Mouse (Mus musculus): Measurements from ENCODE around the gene Trmt10a. TPM values are rescaled to one million over a fixed set of nuclear protein-coding genes. Genes with fewer than 3 reads are reported as not detected.
"Not testable (repeated sequence)": the region's sequence is repeated elsewhere in the genome, so short reads cannot be mapped to it uniquely, and the experiment has no call there.

Gene Trmt10a
- total RNA-seq, 2 experiments from 2014 or later = 7.3 to 8.5 TPM

GRCm38 (mm10) chr3:138131168-138131567, 12.1 kb upstream of the Trmt10a start:
- ATAC-seq (replicated peaks; ENCODE audit: low FRiP score, low TSS enrichment, poor library complexity, severe bottlenecking) = no peak

DNA sequence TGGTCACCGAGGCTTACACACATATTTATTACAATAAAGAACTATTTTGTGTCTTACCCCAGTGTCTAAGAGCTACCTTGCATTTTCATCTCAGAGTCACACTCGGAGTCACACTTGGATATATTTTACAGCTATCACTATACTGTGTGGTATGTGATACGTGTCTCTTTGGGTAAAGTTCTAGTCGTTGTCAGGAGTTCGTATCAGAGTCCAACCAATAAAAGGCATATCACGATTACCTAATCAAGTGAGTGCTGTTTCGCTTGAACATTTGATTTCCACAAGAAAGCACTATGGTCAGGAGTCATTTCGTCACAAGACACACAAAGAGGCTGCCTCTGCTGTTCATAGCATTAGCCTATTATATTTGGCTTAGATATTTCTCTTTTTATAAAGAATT, 9.8 kb upstream of the Trmt10a start:
- no peak for ATAC-seq (replicated peaks; ENCODE audit: low FRiP score, low TSS enrichment, poor library complexity, severe bottlenecking)

- ATAC-seq (replicated peaks; ENCODE audit: low FRiP score, low TSS enrichment, poor library complexity, severe bottlenecking) = no peak
These were observed 9.3 kb upstream of the Trmt10a start for GRCm38 (mm10) chr3:138133916-138134315.

GRCm38 (mm10) chr3:138134528-138134927, 8.7 kb upstream of the Trmt10a start:
- no peak for ATAC-seq (replicated peaks; ENCODE audit: low FRiP score, low TSS enrichment, poor library complexity, severe bottlenecking)

- ATAC-seq (replicated peaks; ENCODE audit: low FRiP score, low TSS enrichment, poor library complexity, severe bottlenecking) = not testable (repeated sequence)
These were observed 5.1 kb upstream of the Trmt10a start for GRCm38 (mm10) chr3:138138146-138138545.

- no peak for ATAC-seq (replicated peaks; ENCODE audit: low FRiP score, low TSS enrichment, poor library complexity, severe bottlenecking)
These were observed 3.6 kb upstream of the Trmt10a start for GRCm38 (mm10) chr3:138139663-138140062.

DNA sequence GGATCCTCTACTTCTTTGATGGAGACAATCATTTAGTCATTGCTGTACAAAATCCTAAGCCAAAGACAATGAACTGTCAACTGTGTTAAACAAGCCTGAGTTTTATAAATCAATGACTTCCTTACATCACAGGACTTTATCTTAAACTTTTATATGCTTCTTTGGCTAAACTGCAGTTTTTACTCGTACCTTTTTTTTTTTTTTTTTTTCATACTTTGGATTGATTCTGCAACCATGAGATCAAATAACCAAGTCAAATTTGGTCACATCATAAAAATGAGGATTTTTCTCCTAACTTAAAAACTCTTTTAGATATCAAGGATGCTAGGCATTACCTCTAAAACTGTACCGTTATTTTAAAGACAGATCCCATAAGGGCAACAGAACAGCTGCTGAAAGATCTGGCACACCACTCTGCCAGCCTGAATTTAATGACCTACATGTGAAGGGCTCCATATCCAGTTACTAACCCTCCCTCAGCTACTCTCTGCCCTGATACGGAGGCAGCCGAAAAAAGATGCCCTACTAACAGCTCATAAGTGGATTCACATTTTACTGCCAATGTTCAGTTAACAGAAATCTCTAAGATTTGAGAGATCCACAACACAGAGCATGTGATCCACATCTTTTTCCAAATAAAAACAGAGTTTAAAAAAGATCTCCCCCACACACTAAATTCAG, 1.1 kb upstream of the Trmt10a start:
- no peak for ATAC-seq (replicated peaks; ENCODE audit: low FRiP score, low TSS enrichment, poor library complexity, severe bottlenecking)

- no peak for ATAC-seq (replicated peaks; ENCODE audit: low FRiP score, low TSS enrichment, poor library complexity, severe bottlenecking)
These were observed 424 bp upstream of the Trmt10a start for GRCm38 (mm10) chr3:138142733-138143314.

DNA sequence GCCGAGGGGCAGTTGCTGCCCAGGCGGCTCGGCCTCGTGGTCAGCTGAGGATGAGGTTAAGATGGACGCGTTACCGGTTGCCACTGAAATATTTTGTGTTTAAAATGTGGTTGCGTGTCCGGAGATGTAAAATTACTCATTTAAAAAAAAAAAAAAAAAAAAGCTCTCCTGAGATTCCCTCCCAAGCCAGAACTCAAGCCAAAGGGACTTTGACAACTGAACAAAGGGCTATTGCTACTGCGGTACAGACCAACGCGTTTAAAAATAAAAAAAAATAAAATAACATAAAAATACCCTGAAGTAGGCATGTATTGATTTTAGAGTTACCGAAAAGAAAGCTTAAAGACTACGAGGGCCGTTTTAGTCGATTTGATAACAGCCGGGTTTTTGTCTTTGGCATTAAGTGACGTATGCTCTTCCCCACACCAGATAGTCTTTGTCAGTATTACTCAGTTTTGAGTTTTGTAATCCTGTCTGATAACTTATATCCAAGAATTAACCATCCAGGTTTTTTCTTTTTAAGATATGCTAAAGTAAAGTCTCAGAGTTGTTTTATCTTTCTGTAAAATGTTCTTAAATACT, 903 bp downstream of the Trmt10a start:
- ATAC-seq (replicated peaks; ENCODE audit: low FRiP score, low TSS enrichment, poor library complexity, severe bottlenecking) = no peak

DNA sequence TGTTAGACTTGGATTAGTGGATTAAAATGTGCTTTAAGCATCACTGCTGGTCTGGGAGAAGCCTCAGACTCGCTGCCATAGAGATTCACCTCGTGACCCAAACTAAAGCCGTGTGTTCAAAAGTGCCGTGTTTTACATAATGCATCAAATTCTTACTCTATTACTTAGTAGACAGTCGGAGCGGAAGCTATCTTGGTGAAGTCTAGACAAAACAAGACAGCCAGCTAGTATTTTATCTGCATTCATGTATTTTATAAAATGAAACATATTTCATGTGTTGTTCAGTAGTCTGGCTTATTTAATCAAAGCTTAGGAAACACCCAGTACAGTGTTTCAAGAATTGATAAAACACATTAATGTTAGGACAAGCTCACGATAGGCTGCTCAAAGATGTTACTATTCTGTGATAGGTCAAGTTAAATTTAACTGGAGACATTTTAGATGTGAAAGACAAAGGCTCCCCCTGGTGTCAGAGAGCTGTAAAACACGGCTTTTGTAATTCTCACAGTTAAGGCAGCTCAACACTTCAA, 1.5 kb downstream of the Trmt10a start, which contains the start of gene Mttp:
Gene Mttp, minus strand, starts transcription at position 327 of the 530 bp plus-strand sequence.
- ATAC-seq (replicated peaks; ENCODE audit: low FRiP score, low TSS enrichment, poor library complexity, severe bottlenecking) = peak; percentile 73

- no peak for ATAC-seq (replicated peaks; ENCODE audit: low FRiP score, low TSS enrichment, poor library complexity, severe bottlenecking)
These were observed 5.6 kb downstream of the Trmt10a start for GRCm38 (mm10) chr3:138148811-138149210.

DNA sequence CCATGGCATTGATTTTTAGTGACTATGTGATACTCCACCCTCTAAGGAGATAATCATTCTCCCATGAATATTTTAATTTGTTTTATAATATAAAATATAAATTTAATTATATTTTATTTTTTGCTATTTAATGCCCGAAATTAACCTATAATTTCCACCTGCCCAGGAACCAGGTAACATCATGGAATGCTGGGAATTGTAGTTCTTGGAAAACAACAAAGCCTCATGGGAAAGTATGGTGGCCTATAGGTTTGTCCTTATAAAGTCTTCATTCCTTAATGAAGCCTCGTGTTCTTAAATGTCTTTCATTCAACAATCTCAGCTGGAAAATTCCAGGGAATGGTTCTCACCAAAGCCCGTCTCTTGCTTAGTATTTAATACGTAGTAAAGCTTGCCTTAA, 11.8 kb downstream of the Trmt10a start:
- no peak for ATAC-seq (replicated peaks; ENCODE audit: low FRiP score, low TSS enrichment, poor library complexity, severe bottlenecking)

DNA sequence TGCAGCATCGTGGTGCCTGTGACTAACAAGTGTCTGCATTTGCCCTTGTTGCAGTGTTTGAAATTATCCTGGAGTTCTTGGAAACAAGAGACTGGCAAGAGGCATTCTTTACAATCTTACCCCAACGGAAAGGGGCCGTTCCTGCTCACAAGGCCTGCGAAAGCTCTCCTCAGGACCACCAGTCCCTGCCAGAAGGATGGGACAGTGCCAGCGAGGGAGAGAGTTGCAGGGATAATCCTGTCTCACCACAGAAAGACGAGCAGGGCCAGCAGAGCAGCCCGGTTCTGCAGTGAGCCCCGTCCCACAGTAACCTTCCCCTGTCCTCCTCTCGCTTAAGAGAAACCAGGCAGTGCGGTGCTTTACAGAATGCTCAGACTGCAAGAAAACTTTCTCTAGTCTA, 13.4 kb downstream of the Trmt10a start:
- ATAC-seq (replicated peaks; ENCODE audit: low FRiP score, low TSS enrichment, poor library complexity, severe bottlenecking) = no peak

- no peak for ATAC-seq (replicated peaks; ENCODE audit: low FRiP score, low TSS enrichment, poor library complexity, severe bottlenecking)
These were observed 18.4 kb downstream of the Trmt10a start for GRCm38 (mm10) chr3:138161623-138162022.

GRCm38 (mm10) chr3:138162553-138163183, 19.4 kb downstream of the Trmt10a start:
- 0 out of 2 replicates have a peak, but pooled peaks have one; percentile 26 for ATAC-seq (replicated peaks; ENCODE audit: low FRiP score, low TSS enrichment, poor library complexity, severe bottlenecking)

DNA sequence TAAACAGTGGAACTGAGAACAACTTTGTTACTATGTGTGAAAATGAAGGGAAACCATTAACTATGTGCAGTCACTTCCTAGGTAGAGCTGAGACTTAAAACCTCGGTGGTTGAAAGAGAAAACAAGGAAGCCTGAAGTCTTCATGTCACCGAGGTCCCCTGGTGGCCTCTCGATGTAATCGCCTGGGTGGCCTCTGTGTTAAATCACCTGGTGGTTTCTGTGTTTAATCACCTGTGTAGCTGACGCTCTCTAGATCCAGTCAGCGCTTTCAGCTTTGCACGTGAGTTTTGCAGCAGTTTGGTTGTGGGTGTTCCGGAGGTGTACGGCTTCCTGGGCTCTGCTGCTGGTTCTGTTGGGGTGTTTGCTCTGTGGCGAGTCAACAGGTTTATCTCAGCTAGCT, 30.0 kb downstream of the Trmt10a start:
- ATAC-seq (replicated peaks; ENCODE audit: low FRiP score, low TSS enrichment, poor library complexity, severe bottlenecking) = no peak

- no peak for ATAC-seq (replicated peaks; ENCODE audit: low FRiP score, low TSS enrichment, poor library complexity, severe bottlenecking)
These were observed 32.3 kb downstream of the Trmt10a start for GRCm38 (mm10) chr3:138175551-138175950.

GRCm38 (mm10) chr3:138182019-138182418, 38.8 kb downstream of the Trmt10a start:
- no peak for ATAC-seq (replicated peaks; ENCODE audit: low FRiP score, low TSS enrichment, poor library complexity, severe bottlenecking)

GRCm38 (mm10) chr3:138183371-138183770, 40.1 kb downstream of the Trmt10a start:
- no peak for ATAC-seq (replicated peaks; ENCODE audit: low FRiP score, low TSS enrichment, poor library complexity, severe bottlenecking)

DNA sequence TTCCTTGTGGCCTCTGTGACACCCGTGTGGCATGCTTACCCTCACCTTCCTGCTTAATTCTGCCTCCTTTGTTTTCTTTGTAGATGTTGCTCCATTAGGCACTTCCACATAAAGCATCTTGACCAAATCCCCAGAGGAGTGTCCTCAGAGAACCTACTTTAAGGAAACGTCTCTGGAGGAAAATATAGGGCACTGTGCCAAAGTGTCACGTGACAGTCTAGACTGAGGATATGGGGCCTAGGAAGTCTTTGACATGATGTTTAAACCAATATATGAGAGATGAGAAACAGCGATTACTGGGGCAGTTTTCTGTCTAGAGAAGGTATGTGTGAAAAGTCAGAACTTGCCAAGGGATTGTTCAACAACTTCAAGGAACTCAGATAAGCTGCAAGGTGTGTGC, 42.0 kb downstream of the Trmt10a start:
- ATAC-seq (replicated peaks; ENCODE audit: low FRiP score, low TSS enrichment, poor library complexity, severe bottlenecking) = no peak
